Mouse (Mus musculus) embryo, embryonic 11 days (tissue): ENCODE measurements around the gene C9.

Experiments
- DNase-seq: peaks from one replicate; pipeline ENCODE4 v3.0.0-alpha.2; 2015

C9 gene

GRCm38 (mm10) chr15:6492386-6492785 lies 47.3 kb downstream of the C9 start:
- no peak for DNase-seq

GRCm38 (mm10) chr15:6498396-6499070 lies 53.4 kb downstream of the C9 start:
- DNase-seq, result no peak

- DNase-seq, result peak; percentile 5
Observed at GRCm38 (mm10) chr15:6500787-6501186, 55.7 kb downstream of the C9 start.

GRCm38 (mm10) chr15:6517525-6517924 lies 72.4 kb downstream of the C9 start:
- no peak for DNase-seq

GRCm38 (mm10) chr15:6519417-6520255 lies 74.5 kb downstream of the C9 start:
- DNase-seq, result no peak

GRCm38 (mm10) chr15:6520505-6521155 lies 75.5 kb downstream of the C9 start:
- DNase-seq, result no peak

GRCm38 (mm10) chr15:6522653-6523167 lies 77.6 kb downstream of the C9 start, which contains the start of gene Fyb:
Fyb (plus strand) TSS chr15:6522853.
- no peak for DNase-seq

- DNase-seq, result no peak
Observed at GRCm38 (mm10) chr15:6524801-6525200, 79.7 kb downstream of the C9 start.

GRCm38 (mm10) chr15:6525386-6525785 lies 80.3 kb downstream of the C9 start:
- no peak for DNase-seq

GRCm38 (mm10) chr15:6533858-6534343 lies 88.8 kb downstream of the C9 start:
- no peak for DNase-seq

GRCm38 (mm10) chr15:6534592-6534991 lies 89.5 kb downstream of the C9 start:
- DNase-seq, result no peak

GRCm38 (mm10) chr15:6539639-6540338 lies 94.7 kb downstream of the C9 start:
- DNase-seq, result no peak
